9 mouse cellular contexts compared by ENCODE assay signal in the genomic region with DNA sequence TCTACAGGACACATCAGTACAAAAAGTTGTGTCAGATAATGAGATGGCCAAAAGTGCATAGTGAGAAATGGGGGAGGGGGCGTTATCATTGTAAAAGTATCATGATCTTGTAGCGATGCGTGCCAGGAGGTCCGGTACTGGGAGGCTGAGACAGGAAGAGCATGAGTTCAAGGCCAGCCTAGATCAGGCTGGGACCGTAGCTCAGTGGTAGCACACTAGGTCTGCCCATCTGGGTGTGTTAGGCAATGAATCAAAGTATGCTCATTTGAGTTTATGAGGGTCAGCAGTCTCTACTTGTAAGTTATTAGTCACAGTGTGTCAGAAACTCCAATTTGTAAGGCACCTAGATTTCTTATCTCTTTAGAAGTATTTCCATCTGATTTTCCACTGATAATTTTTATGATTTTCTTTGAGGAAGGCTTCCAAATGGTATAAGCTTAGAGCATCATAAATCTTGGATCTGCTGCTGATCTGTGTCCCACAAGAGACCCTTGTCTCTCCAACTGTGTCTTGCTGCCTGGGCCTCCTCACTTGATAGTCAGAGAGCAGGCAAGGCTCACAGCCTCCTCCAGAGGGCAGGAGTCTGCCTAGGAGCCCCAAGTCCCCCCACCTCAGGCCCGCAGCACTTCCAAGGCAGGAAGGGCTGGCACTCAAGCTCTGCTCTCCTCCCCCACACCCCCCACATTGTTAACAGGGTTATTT. TPM values are rescaled to one million over a fixed set of nuclear protein-coding genes. Genes with fewer than 3 reads are reported as not detected.
DNase-seq lines count a peak whose midpoint lies in the region; ATAC-seq lines count a peak whose summit lies in the region.
"Had no signal": no experiment of that assay in that cellular context is flagged by ENCODE, and none has a peak within 500 bp of the region (broad histone marks: within the 10 kb centered on the region; RNA-seq: fewer than 3 reads in every experiment).

No protein-coding gene starts in this region.

- ATAC-seq in midbrain, embryonic 16.5 days, result peak; percentile 58; the same call in 1 of the 2 replicates
- ATAC-seq in midbrain, embryonic 13.5 days, result no peak
- no peak for ATAC-seq in heart, embryonic 14.5 days (ENCODE audit: insufficient number of reproducible peaks, insufficient read depth, low FRiP score, low read depth)
- 0 out of 2 replicates have a peak, but pooled peaks have one; percentile 33 for ATAC-seq in neural tube, embryonic 12.5 days (ENCODE audit: low FRiP score, low read depth)

- no peak overlapping the region for H3K4me2 ChIP-seq in midbrain, embryonic 16.5 days (ENCODE audit: low read length)
- H3K4me2 ChIP-seq in midbrain, embryonic 13.5 days (replicated peaks), result no peak overlapping the region
- peak overlapping the region; percentile 2; the same call in 1 of the 2 replicates for H3K4me2 ChIP-seq in heart, embryonic 14.5 days (ENCODE audit: low read length)
- H3K4me2 ChIP-seq in neural tube, embryonic 12.5 days (replicated peaks), result peak overlapping the region; percentile 9; the same call in 1 of the 2 replicates

- H3K9me3 ChIP-seq in midbrain, embryonic 16.5 days (replicated peaks; ENCODE audit: control insufficient read depth, low read length, poor library complexity, severe bottlenecking), result no peaks in the 10 kb centered on the region
- no peaks in the 10 kb centered on the region for H3K9me3 ChIP-seq in midbrain, embryonic 13.5 days
- H3K9me3 ChIP-seq in heart, embryonic 14.5 days (ENCODE audit: control insufficient read depth, low read length), result no peaks in the 10 kb centered on the region
- H3K9me3 ChIP-seq in neural tube, embryonic 12.5 days, result no peaks in the 10 kb centered on the region

- H3K4me1 ChIP-seq in midbrain, embryonic 16.5 days (ENCODE audit: control insufficient read depth, insufficient read depth, low read length), result peaks cover 5% of the 10 kb centered on the region; the same call in 1 of the 2 replicates
- peaks cover 13% of the 10 kb centered on the region for H3K4me1 ChIP-seq in midbrain, embryonic 13.5 days (replicated peaks)
- H3K4me1 ChIP-seq in heart, embryonic 14.5 days (ENCODE audit: control insufficient read depth in 2 of 2, insufficient read depth in 2 of 2, low read length in 2 of 2), result peaks cover 0 to 8% of the 10 kb centered on the region in 2 experiments; a peak in 2 of 4 replicates
- H3K4me1 ChIP-seq in neural tube, embryonic 12.5 days, result peaks cover 9% of the 10 kb centered on the region

- WGBS in midbrain, embryonic 16.5 days, result 79% methylated on average over 6 of the region's 6 CpGs
- WGBS in midbrain, embryonic 13.5 days, result 76% methylated on average over 6 of the region's 6 CpGs
- WGBS in heart, embryonic 14.5 days, result 75% methylated on average over 6 of the region's 6 CpGs
- 77% methylated on average over 6 of the region's 6 CpGs for WGBS in neural tube, embryonic 12.5 days

- no peaks in the 10 kb centered on the region for H3K27me3 ChIP-seq in midbrain, embryonic 16.5 days (ENCODE audit: control insufficient read depth, insufficient read depth, low read depth, low read length)
- H3K27me3 ChIP-seq in midbrain, embryonic 13.5 days, result no peaks in the 10 kb centered on the region
- no peaks in the 10 kb centered on the region for H3K27me3 ChIP-seq in heart, embryonic 14.5 days (ENCODE audit: control insufficient read depth, insufficient read depth, low read length)
- H3K27me3 ChIP-seq in neural tube, embryonic 12.5 days (replicated peaks), result no peaks in the 10 kb centered on the region

- H3K9ac ChIP-seq in midbrain, embryonic 16.5 days (ENCODE audit: low read depth, low read length), result no peak overlapping the region
- H3K9ac ChIP-seq in midbrain, embryonic 13.5 days (replicated peaks), result no peak overlapping the region
- no peak overlapping the region for H3K9ac ChIP-seq in heart, embryonic 14.5 days (ENCODE audit: low read length)
- no peak overlapping the region for H3K9ac ChIP-seq in neural tube, embryonic 12.5 days

- H3K4me3 ChIP-seq in midbrain, embryonic 16.5 days (ENCODE audit: low read depth, low read length), result no peak overlapping the region
- H3K4me3 ChIP-seq in midbrain, embryonic 13.5 days (replicated peaks), result no peak overlapping the region
- H3K4me3 ChIP-seq in heart, embryonic 14.5 days (ENCODE audit: control insufficient read depth in 1 of 2, insufficient read depth in 1 of 2, low read depth in 1 of 2, low read length in 2 of 2), result no peak overlapping the region
- no peak overlapping the region for H3K4me3 ChIP-seq in neural tube, embryonic 12.5 days
- H3K4me3 ChIP-seq: megakaryocyte, embryonic 14.5 days had no signal

- DNase-seq in adrenal gland, postnatal 10 days, result peak; percentile 22
- no peak for DNase-seq in adrenal gland, postnatal 14 days
- no peak for DNase-seq in spleen, postnatal 14 days (ENCODE audit: low spot score in 2 of 2)
- DNase-seq in adrenal gland, adult (ENCODE audit: inconsistent age in 2 of 2, low spot score in 1 of 2), result no peak

- no peak overlapping the region for H3K27ac ChIP-seq in midbrain, embryonic 16.5 days (ENCODE audit: low read length)
- H3K27ac ChIP-seq in midbrain, embryonic 13.5 days, result no peak overlapping the region
- no peak overlapping the region for H3K27ac ChIP-seq in heart, embryonic 14.5 days (replicated peaks in 1 of 2; ENCODE audit: control insufficient read depth in 1 of 2, insufficient read depth in 1 of 2, low read depth in 2 of 2, low read length in 2 of 2)
- no peak overlapping the region for H3K27ac ChIP-seq in neural tube, embryonic 12.5 days

- no peaks in the 10 kb centered on the region for H3K36me3 ChIP-seq in midbrain, embryonic 16.5 days (ENCODE audit: control insufficient read depth, insufficient read depth, low read length)
- no peaks in the 10 kb centered on the region for H3K36me3 ChIP-seq in midbrain, embryonic 13.5 days
- no peaks in the 10 kb centered on the region for H3K36me3 ChIP-seq in heart, embryonic 14.5 days (ENCODE audit: control insufficient read depth, insufficient read depth, low read length)
- H3K36me3 ChIP-seq in neural tube, embryonic 12.5 days, result no peaks in the 10 kb centered on the region

RNA-seq across cellular contexts. Expression of gene Tspan3, which starts 14.3 kb away (rescaled TPM):
- total RNA-seq in adrenal gland, postnatal 10 days (2021), result 100 to 1,000 TPM; 126 to 152 TPM
- 121 and 122 TPM in 2 replicates for total RNA-seq in adrenal gland, postnatal 14 days (2021)
- polyA plus RNA-seq in midbrain, embryonic 16.5 days (2015; fragmentation: Nextera tagmentation; extraction: Ambion mirVana), result 561 and 610 TPM in 2 replicates
- polyA plus RNA-seq in midbrain, embryonic 13.5 days (2015; fragmentation: Nextera tagmentation; extraction: Ambion mirVana), result 587 and 592 TPM in 2 replicates
- polyA plus RNA-seq in heart, embryonic 14.5 days (2014; fragmentation: Nextera tagmentation; extraction: Ambion mirVana), result 469 and 487 TPM in 2 replicates
- polyA plus RNA-seq in neural tube, embryonic 12.5 days (2016; fragmentation: Nextera tagmentation; extraction: Ambion mirVana), result 514 and 516 TPM in 2 replicates

Comparison
In these comparisons a context has a peak if more than half of its experiments do, and no peak if none do; other contexts are left out.
1. ATAC-seq: peak in midbrain, embryonic 16.5 days (single experiment) and neural tube, embryonic 12.5 days (single experiment); none in midbrain, embryonic 13.5 days (single experiment) and heart, embryonic 14.5 days (single experiment).
2. H3K4me2 ChIP-seq: peak in heart, embryonic 14.5 days (single experiment) and neural tube, embryonic 12.5 days (single experiment); none in midbrain, embryonic 16.5 days (single experiment) and midbrain, embryonic 13.5 days (single experiment).